Mouse (Mus musculus) brain, embryonic 18.5 days (tissue): ENCODE measurements around the gene Cdk11b.
"Not testable (repeated sequence)": the region's sequence is repeated elsewhere in the genome, so short reads cannot be mapped to it uniquely, and the experiment has no call there.

Experiments
- DNase-seq: peaks from one replicate; pipeline ENCODE4 v3.0.0-alpha.2; 2012; ENCODE audit warnings: low read depth, low spot score

The Cdk11b gene

GRCm38 (mm10) chr4:155605132-155605531, 19.5 kb upstream of the Cdk11b start:
- DNase-seq: no peak

GRCm38 (mm10) chr4:155606825-155607224, 17.8 kb upstream of the Cdk11b start:
- no peak for DNase-seq

GRCm38 (mm10) chr4:155611860-155612259, 12.8 kb upstream of the Cdk11b start:
- DNase-seq: no peak

- DNase-seq: no peak
These were observed 11.4 kb upstream of the Cdk11b start for GRCm38 (mm10) chr4:155613264-155613663.

GRCm38 (mm10) chr4:155618321-155618720, 6.3 kb upstream of the Cdk11b start:
- no peak for DNase-seq

- DNase-seq: no peak
These were observed 5.6 kb downstream of the Cdk11b start for GRCm38 (mm10) chr4:155630267-155630666.

- no peak for DNase-seq
These were observed 11.3 kb downstream of the Cdk11b start for GRCm38 (mm10) chr4:155635766-155636499.

- DNase-seq: no peak
These were observed 18.9 kb downstream of the Cdk11b start for GRCm38 (mm10) chr4:155643531-155643930.

- DNase-seq: not testable (repeated sequence)
These were observed 20.7 kb downstream of the Cdk11b start, which contains the start of gene Gm10563 for GRCm38 (mm10) chr4:155645308-155645707. Gm10563 (minus strand) TSS chr4:155645408.

- no peak for DNase-seq
These were observed 21.1 kb downstream of the Cdk11b start for GRCm38 (mm10) chr4:155645721-155646120.

GRCm38 (mm10) chr4:155649355-155649754, 24.7 kb downstream of the Cdk11b start:
- DNase-seq: no peak

GRCm38 (mm10) chr4:155651553-155652269, 27.1 kb downstream of the Cdk11b start:
- DNase-seq: no peak

- no peak for DNase-seq
These were observed 27.8 kb downstream of the Cdk11b start for GRCm38 (mm10) chr4:155652283-155653085.

GRCm38 (mm10) chr4:155653086-155653450, 28.4 kb downstream of the Cdk11b start, which contains the start of gene Mmp23:
Mmp23 (minus strand) TSS chr4:155653384.
- no peak for DNase-seq

GRCm38 (mm10) chr4:155653451-155654182, 29.0 kb downstream of the Cdk11b start:
- no peak for DNase-seq

- DNase-seq: no peak
These were observed 29.5 kb downstream of the Cdk11b start for GRCm38 (mm10) chr4:155654183-155654455.

- no peak for DNase-seq
These were observed 30.0 kb downstream of the Cdk11b start for GRCm38 (mm10) chr4:155654456-155655298.

- DNase-seq: no peak
These were observed 31.6 kb downstream of the Cdk11b start for GRCm38 (mm10) chr4:155656214-155656751.

- DNase-seq: no peak
These were observed 34.3 kb downstream of the Cdk11b start for GRCm38 (mm10) chr4:155658961-155659360.

- DNase-seq: no peak
These were observed 36.0 kb downstream of the Cdk11b start for GRCm38 (mm10) chr4:155660641-155661040.
